Mouse (Mus musculus): ENCODE measurements around the gene Ptbp3. TPM values are rescaled to one million over a fixed set of nuclear protein-coding genes. Genes with fewer than 3 reads are reported as not detected.

The Ptbp3 gene
- total RNA-seq, 1 experiment, result 46.1 TPM

GRCm38 (mm10) chr4:59459216-59459955 is 89.8 kb downstream of the Ptbp3 start:
- peaks cover 0 to 3% of the 10 kb centered on the region in 2 experiments; a peak in 1 of 4 replicates for H3K4me1 ChIP-seq (ENCODE audit: control insufficient read depth in 2 of 2, insufficient read depth in 2 of 2, low read length in 2 of 2, poor library complexity in 1 of 2)
- H3K27ac ChIP-seq (ENCODE audit: insufficient read depth, low read depth, low read length, poor library complexity, severe bottlenecking), result no peak overlapping the region
- H3K36me3 ChIP-seq (ENCODE audit: control insufficient read depth, insufficient read depth, low read length, poor library complexity, severe bottlenecking), result no peaks in the 10 kb centered on the region
- no peaks in the 10 kb centered on the region for H3K9me3 ChIP-seq (ENCODE audit: control insufficient read depth, insufficient read depth, low read depth, low read length)
- H3K9ac ChIP-seq (ENCODE audit: insufficient read depth, low read depth, low read length, poor library complexity, severe bottlenecking), result no peak overlapping the region
- no peak for DNase-seq (ENCODE audit: low read depth, low spot score)
- in situ Hi-C loops (cut with MboI; ENCODE audit: low sequenced_read_pairs in 2 of 2, unreplicated experiment in 2 of 2), result loop anchor here in 1 of 2 experiments (5.0 kb wide), 1 partner anchor 52 kb away; no protein-coding TSS in a partner anchor
- TF ChIP-seq ZC3H11A (IDR thresholded peaks at IDR 0.05; ENCODE audit: borderline replicate concordance, low read depth, low read length), result no peak
- no peak for TF ChIP-seq MAFK (IDR thresholded peaks at IDR 0.05; ENCODE audit: insufficient read depth, low read depth, low read length)
- no peak for TF ChIP-seq HCFC1 (IDR thresholded peaks at IDR 0.05; ENCODE audit: borderline replicate concordance, insufficient read depth, low read length)
- no peak for TF ChIP-seq CHD2 (IDR thresholded peaks at IDR 0.05; ENCODE audit: low read depth, low read length)
- TF ChIP-seq ZNF384 (IDR thresholded peaks at IDR 0.05; ENCODE audit: low read depth, low read length), result no peak
- H3K4me3 ChIP-seq (ENCODE audit: insufficient read depth in 1 of 2, low read depth in 1 of 2, low read length in 2 of 2, poor library complexity in 1 of 2, severe bottlenecking in 1 of 2), result no peak overlapping the region

GRCm38 (mm10) chr4:59457941-59458340 is 91.2 kb downstream of the Ptbp3 start:
- TF ChIP-seq CHD2 (IDR thresholded peaks at IDR 0.05; ENCODE audit: low read depth, low read length), result no peak
- no peak for TF ChIP-seq MAFK (IDR thresholded peaks at IDR 0.05; ENCODE audit: insufficient read depth, low read depth, low read length)
- no peak for TF ChIP-seq ZNF384 (IDR thresholded peaks at IDR 0.05; ENCODE audit: low read depth, low read length)
- no peak for TF ChIP-seq ZC3H11A (IDR thresholded peaks at IDR 0.05; ENCODE audit: borderline replicate concordance, low read depth, low read length)
- TF ChIP-seq HCFC1 (IDR thresholded peaks at IDR 0.05; ENCODE audit: borderline replicate concordance, insufficient read depth, low read length), result no peak
- no peak for DNase-seq (ENCODE audit: low read depth, low spot score)
- no peaks in the 10 kb centered on the region for H3K9me3 ChIP-seq (ENCODE audit: control insufficient read depth, insufficient read depth, low read depth, low read length)
- H3K4me3 ChIP-seq (ENCODE audit: insufficient read depth in 1 of 2, low read depth in 1 of 2, low read length in 2 of 2, poor library complexity in 1 of 2, severe bottlenecking in 1 of 2), result no peak overlapping the region; a peak in 1 of 4 replicates
- H3K9ac ChIP-seq (ENCODE audit: insufficient read depth, low read depth, low read length, poor library complexity, severe bottlenecking), result no peak overlapping the region
- no peaks in the 10 kb centered on the region for H3K36me3 ChIP-seq (ENCODE audit: control insufficient read depth, insufficient read depth, low read length, poor library complexity, severe bottlenecking)
- H3K27ac ChIP-seq (ENCODE audit: insufficient read depth, low read depth, low read length, poor library complexity, severe bottlenecking), result no peak overlapping the region
- peaks cover 0 to 3% of the 10 kb centered on the region in 2 experiments; a peak in 1 of 4 replicates for H3K4me1 ChIP-seq (ENCODE audit: control insufficient read depth in 2 of 2, insufficient read depth in 2 of 2, low read length in 2 of 2, poor library complexity in 1 of 2)
- in situ Hi-C loops (cut with MboI; ENCODE audit: low sequenced_read_pairs in 2 of 2, unreplicated experiment in 2 of 2), result loop anchor here in 1 of 2 experiments (5.0 kb wide), 1 partner anchor 51 kb away; no protein-coding TSS in a partner anchor

- TF ChIP-seq CHD2 (IDR thresholded peaks at IDR 0.05; ENCODE audit: low read depth, low read length), result no peak
- TF ChIP-seq ZNF384 (IDR thresholded peaks at IDR 0.05; ENCODE audit: low read depth, low read length), result no peak
- no peak for TF ChIP-seq HCFC1 (IDR thresholded peaks at IDR 0.05; ENCODE audit: borderline replicate concordance, insufficient read depth, low read length)
- TF ChIP-seq MAFK (IDR thresholded peaks at IDR 0.05; ENCODE audit: insufficient read depth, low read depth, low read length), result no peak
- TF ChIP-seq ZC3H11A (IDR thresholded peaks at IDR 0.05; ENCODE audit: borderline replicate concordance, low read depth, low read length), result no peak
- Histone ChIP-seq H3K27ac (ENCODE audit: insufficient read depth, low read depth, low read length, poor library complexity, severe bottlenecking) (no peak overlapping the region), H3K36me3 (ENCODE audit: control insufficient read depth, insufficient read depth, low read length, poor library complexity, severe bottlenecking) (no peaks in the 10 kb centered on the region), H3K9ac (ENCODE audit: insufficient read depth, low read depth, low read length, poor library complexity, severe bottlenecking) (no peak overlapping the region), H3K9me3 (ENCODE audit: control insufficient read depth, insufficient read depth, low read depth, low read length) (no peaks in the 10 kb centered on the region), H3K4me1 (ENCODE audit: control insufficient read depth in 2 of 2, insufficient read depth in 2 of 2, low read length in 2 of 2, poor library complexity in 1 of 2) (peaks cover 0 to 3% of the 10 kb centered on the region in 2 experiments; a peak in 1 of 4 replicates), H3K4me3 (ENCODE audit: insufficient read depth in 1 of 2, low read depth in 1 of 2, low read length in 2 of 2, poor library complexity in 1 of 2, severe bottlenecking in 1 of 2) (no peak overlapping the region)
- in situ Hi-C loops (cut with MboI; ENCODE audit: low sequenced_read_pairs in 2 of 2, unreplicated experiment in 2 of 2), result loop anchor here in 1 of 2 experiments (5.0 kb wide), 1 partner anchor 50 kb away; no protein-coding TSS in a partner anchor
- no peak for DNase-seq (ENCODE audit: low read depth, low spot score)
Observed at GRCm38 (mm10) chr4:59457091-59457490, 92.1 kb downstream of the Ptbp3 start.

- peaks cover 0 to 9% of the 10 kb centered on the region in 2 experiments; a peak in 2 of 4 replicates for H3K4me1 ChIP-seq (ENCODE audit: control insufficient read depth in 2 of 2, insufficient read depth in 2 of 2, low read length in 2 of 2, poor library complexity in 1 of 2)
- no peak overlapping the region for H3K4me3 ChIP-seq (ENCODE audit: insufficient read depth in 1 of 2, low read depth in 1 of 2, low read length in 2 of 2, poor library complexity in 1 of 2, severe bottlenecking in 1 of 2)
- no peak overlapping the region for H3K27ac ChIP-seq (ENCODE audit: insufficient read depth, low read depth, low read length, poor library complexity, severe bottlenecking)
- no peak overlapping the region for H3K9ac ChIP-seq (ENCODE audit: insufficient read depth, low read depth, low read length, poor library complexity, severe bottlenecking)
- H3K36me3 ChIP-seq (ENCODE audit: control insufficient read depth, insufficient read depth, low read length, poor library complexity, severe bottlenecking), result no peaks in the 10 kb centered on the region
- no peak for DNase-seq (ENCODE audit: low read depth, low spot score)
- TF ChIP-seq ZNF384 (IDR thresholded peaks at IDR 0.05; ENCODE audit: low read depth, low read length) (no peak), HCFC1 (IDR thresholded peaks at IDR 0.05; ENCODE audit: borderline replicate concordance, insufficient read depth, low read length) (no peak), ZC3H11A (IDR thresholded peaks at IDR 0.05; ENCODE audit: borderline replicate concordance, low read depth, low read length) (no peak), CHD2 (IDR thresholded peaks at IDR 0.05; ENCODE audit: low read depth, low read length) (no peak), MAFK (IDR thresholded peaks at IDR 0.05; ENCODE audit: insufficient read depth, low read depth, low read length) (no peak)
- in situ Hi-C loops (cut with MboI; ENCODE audit: low sequenced_read_pairs in 2 of 2, unreplicated experiment in 2 of 2), result loop anchor here in 1 of 2 experiments (5.0 kb wide), 1 partner anchor 48 kb away; no protein-coding TSS in a partner anchor
- no peaks in the 10 kb centered on the region for H3K9me3 ChIP-seq (ENCODE audit: control insufficient read depth, insufficient read depth, low read depth, low read length)
Observed at GRCm38 (mm10) chr4:59455465-59455864, 93.7 kb downstream of the Ptbp3 start.
